Mouse (Mus musculus): Measurements from ENCODE around the gene Mvd. TPM values are rescaled to one million over a fixed set of nuclear protein-coding genes. Genes with fewer than 3 reads are reported as not detected.
A peak's percentile ranks its signal among the peaks of the same experiment; 100 is the strongest.

The Mvd gene
- polyA plus RNA-seq, 1 experiment from 2014 or later, result 43.3 TPM

- Histone ChIP-seq H3K4me1 (peaks cover 5% of the 10 kb centered on the region; the same call in 1 of the 2 replicates), H3K36me3 (peaks cover 68% of the 10 kb centered on the region), H3K9me3 (no peaks in the 10 kb centered on the region), H3K27me3 (peaks cover 4% of the 10 kb centered on the region), H3K27ac (no peak overlapping the region), H3K4me3 (no peak overlapping the region), H3K4me2 (no peak overlapping the region), H3K9ac (no peak overlapping the region)
- WGBS, result 88% methylated on average over 13 of the region's 13 CpGs
- ATAC-seq (ENCODE audit: insufficient number of reproducible peaks, insufficient read depth, low FRiP score, low TSS enrichment, low read depth), result no peak
These were observed 24.6 kb upstream of the Mvd start for GRCm38 (mm10) chr8:122467816-122468215.

- peaks cover 50% of the 10 kb centered on the region for H3K36me3 ChIP-seq
- no peak overlapping the region for H3K9ac ChIP-seq
- WGBS, result 70% methylated on average over 7 of the region's 7 CpGs
- ATAC-seq (ENCODE audit: insufficient number of reproducible peaks, insufficient read depth, low FRiP score, low TSS enrichment, low read depth), result no peak
- H3K27me3 ChIP-seq, result peaks cover 33% of the 10 kb centered on the region
- H3K4me2 ChIP-seq, result no peak overlapping the region
- H3K9me3 ChIP-seq, result no peaks in the 10 kb centered on the region
- no peak overlapping the region for H3K27ac ChIP-seq
- H3K4me3 ChIP-seq, result no peak overlapping the region
- peaks cover 22% of the 10 kb centered on the region for H3K4me1 ChIP-seq
These were observed 21.8 kb upstream of the Mvd start for GRCm38 (mm10) chr8:122464985-122465384.

- peaks cover 43% of the 10 kb centered on the region for H3K27me3 ChIP-seq
- no peak overlapping the region for H3K4me2 ChIP-seq
- H3K4me1 ChIP-seq, result peaks cover 27% of the 10 kb centered on the region
- H3K9me3 ChIP-seq, result no peaks in the 10 kb centered on the region
- no peak overlapping the region for H3K4me3 ChIP-seq
- no peak overlapping the region for H3K27ac ChIP-seq
- 39% methylated on average over 12 of the region's 12 CpGs for WGBS
- no peak overlapping the region for H3K9ac ChIP-seq
- peaks cover 43% of the 10 kb centered on the region for H3K36me3 ChIP-seq
- no peak for ATAC-seq (ENCODE audit: insufficient number of reproducible peaks, insufficient read depth, low FRiP score, low TSS enrichment, low read depth)
These were observed 20.7 kb upstream of the Mvd start for GRCm38 (mm10) chr8:122463651-122464640.

GRCm38 (mm10) chr8:122462510-122462909 is 19.3 kb upstream of the Mvd start:
- no peak overlapping the region for H3K4me2 ChIP-seq
- peaks cover 57% of the 10 kb centered on the region for H3K27me3 ChIP-seq
- whole genome bisulfite sequencing, result 79% methylated on average over 8 of the region's 8 CpGs
- H3K27ac ChIP-seq, result no peak overlapping the region
- peaks cover 27% of the 10 kb centered on the region for H3K4me1 ChIP-seq
- ATAC-seq (ENCODE audit: insufficient number of reproducible peaks, insufficient read depth, low FRiP score, low TSS enrichment, low read depth), result no peak
- H3K9me3 ChIP-seq, result no peaks in the 10 kb centered on the region
- no peak overlapping the region for H3K9ac ChIP-seq
- H3K4me3 ChIP-seq, result no peak overlapping the region
- H3K36me3 ChIP-seq, result peaks cover 28% of the 10 kb centered on the region

- Histone ChIP-seq H3K36me3 (peaks cover 19% of the 10 kb centered on the region), H3K4me3 (no peak overlapping the region), H3K4me1 (peaks cover 27% of the 10 kb centered on the region), H3K9me3 (no peaks in the 10 kb centered on the region), H3K27ac (no peak overlapping the region), H3K27me3 (peaks cover 64% of the 10 kb centered on the region), H3K4me2 (no peak overlapping the region), H3K9ac (no peak overlapping the region)
- ATAC-seq (ENCODE audit: insufficient number of reproducible peaks, insufficient read depth, low FRiP score, low TSS enrichment, low read depth), result no peak
- WGBS, result 50% methylated on average over 11 of the region's 11 CpGs
These were observed 18.4 kb upstream of the Mvd start for GRCm38 (mm10) chr8:122461473-122462148.

- WGBS, result 2% methylated on average over 56 of the region's 56 CpGs
- Histone ChIP-seq H3K27ac (no peak within 1 kb of the TSS), H3K27me3 (peaks cover 70% of the 10 kb centered on the region), H3K4me2 (peak within 1 kb of the TSS; percentile 56), H3K9ac (peak within 1 kb of the TSS; percentile 37; the same call in 1 of the 2 replicates), H3K36me3 (peaks cover 11% of the 10 kb centered on the region), H3K4me3 (peak within 1 kb of the TSS; percentile 28), H3K4me1 (peaks cover 27% of the 10 kb centered on the region), H3K9me3 (no peaks in the 10 kb centered on the region)
- ATAC-seq (ENCODE audit: insufficient number of reproducible peaks, insufficient read depth, low FRiP score, low TSS enrichment, low read depth), result peak; percentile 60; the same call in 1 of the 2 replicates
These were observed 17.6 kb upstream of the Mvd start, which contains the start of gene Snai3 for GRCm38 (mm10) chr8:122460524-122461472. Snai3 (minus strand) TSS chr8:122460733.

- Histone ChIP-seq H3K9me3 (no peaks in the 10 kb centered on the region), H3K27ac (no peak overlapping the region), H3K9ac (peak overlapping the region; percentile 37; the same call in 1 of the 2 replicates), H3K36me3 (peaks cover 3% of the 10 kb centered on the region; the same call in 1 of the 2 replicates), H3K4me2 (peak overlapping the region; percentile 56), H3K4me1 (peaks cover 27% of the 10 kb centered on the region), H3K27me3 (peaks cover 70% of the 10 kb centered on the region), H3K4me3 (peak overlapping the region; percentile 28)
- 24% methylated on average over 7 of the region's 7 CpGs for WGBS
- no peak for ATAC-seq (ENCODE audit: insufficient number of reproducible peaks, insufficient read depth, low FRiP score, low TSS enrichment, low read depth)
These were observed 16.8 kb upstream of the Mvd start for GRCm38 (mm10) chr8:122459990-122460389.

- no peak overlapping the region for H3K4me3 ChIP-seq
- peaks cover 27% of the 10 kb centered on the region for H3K4me1 ChIP-seq
- no peak for ATAC-seq (ENCODE audit: insufficient number of reproducible peaks, insufficient read depth, low FRiP score, low TSS enrichment, low read depth)
- H3K36me3 ChIP-seq, result no peaks in the 10 kb centered on the region
- H3K9me3 ChIP-seq, result no peaks in the 10 kb centered on the region
- peaks cover 70% of the 10 kb centered on the region for H3K27me3 ChIP-seq
- no peak overlapping the region for H3K9ac ChIP-seq
- H3K4me2 ChIP-seq, result peak overlapping the region; percentile 56; the same call in 1 of the 2 replicates
- no peak overlapping the region for H3K27ac ChIP-seq
- WGBS, result 61% methylated on average over 6 of the region's 6 CpGs
These were observed 16.1 kb upstream of the Mvd start for GRCm38 (mm10) chr8:122459218-122459900.

GRCm38 (mm10) chr8:122457171-122457570 is 13.9 kb upstream of the Mvd start:
- peaks cover 60% of the 10 kb centered on the region for H3K27me3 ChIP-seq

GRCm38 (mm10) chr8:122454409-122454808 is 11.2 kb upstream of the Mvd start:
- Histone ChIP-seq H3K4me1 (no peaks in the 10 kb centered on the region), H3K4me3 (no peak overlapping the region), H3K4me2 (no peak overlapping the region), H3K27me3 (peaks cover 32% of the 10 kb centered on the region), H3K27ac (no peak overlapping the region), H3K9ac (no peak overlapping the region), H3K9me3 (no peaks in the 10 kb centered on the region), H3K36me3 (no peaks in the 10 kb centered on the region)
- no peak for ATAC-seq (ENCODE audit: insufficient number of reproducible peaks, insufficient read depth, low FRiP score, low TSS enrichment, low read depth)
- WGBS, result 86% methylated on average over 6 of the region's 6 CpGs

More at GRCm38 (mm10) chr8:122457171-122457570, 13.9 kb upstream of the Mvd start:
- Histone ChIP-seq H3K4me3 (no peak overlapping the region), H3K9me3 (no peaks in the 10 kb centered on the region), H3K4me2 (no peak overlapping the region), H3K27ac (no peak overlapping the region), H3K9ac (no peak overlapping the region), H3K36me3 (no peaks in the 10 kb centered on the region), H3K4me1 (peaks cover 22% of the 10 kb centered on the region)
- no peak for ATAC-seq (ENCODE audit: insufficient number of reproducible peaks, insufficient read depth, low FRiP score, low TSS enrichment, low read depth)
- WGBS, result 66% methylated on average over 11 of the region's 11 CpGs
